Mouse (Mus musculus): ENCODE measurements at regions not wholly inside any gene's neighbourhood (a gene's known extent, or its start where the extent isn't known, plus 50 kb on each side); places are given as distances from the start of the nearest gene placed in this dataset.

GRCm38 (mm10) chr12:16157896-16158295, 341.2 kb upstream of the Trib2 start:
- no peaks in the 10 kb centered on the region for H3K4me1 ChIP-seq (ENCODE audit: control insufficient read depth, insufficient read depth, low read length)
- TF ChIP-seq POLR2A (IDR thresholded peaks at IDR 0.05; ENCODE audit: control insufficient read depth, low read depth, low read length) (no peak), CTCF (IDR thresholded peaks at IDR 0.05; ENCODE audit: control insufficient read depth, insufficient read depth, insufficient replicate concordance, low read depth, low read length) (no peak)
- no peaks in the 10 kb centered on the region for H3K27me3 ChIP-seq (ENCODE audit: control insufficient read depth, insufficient read depth, low read length)
- no peak overlapping the region for H3K4me3 ChIP-seq (ENCODE audit: control insufficient read depth, low read depth, low read length)
- H3K36me3 ChIP-seq (ENCODE audit: control insufficient read depth, insufficient read depth, low read length), result no peaks in the 10 kb centered on the region
- H3K27ac ChIP-seq (ENCODE audit: control insufficient read depth, insufficient read depth, low read depth, low read length), result no peak overlapping the region

DNA sequence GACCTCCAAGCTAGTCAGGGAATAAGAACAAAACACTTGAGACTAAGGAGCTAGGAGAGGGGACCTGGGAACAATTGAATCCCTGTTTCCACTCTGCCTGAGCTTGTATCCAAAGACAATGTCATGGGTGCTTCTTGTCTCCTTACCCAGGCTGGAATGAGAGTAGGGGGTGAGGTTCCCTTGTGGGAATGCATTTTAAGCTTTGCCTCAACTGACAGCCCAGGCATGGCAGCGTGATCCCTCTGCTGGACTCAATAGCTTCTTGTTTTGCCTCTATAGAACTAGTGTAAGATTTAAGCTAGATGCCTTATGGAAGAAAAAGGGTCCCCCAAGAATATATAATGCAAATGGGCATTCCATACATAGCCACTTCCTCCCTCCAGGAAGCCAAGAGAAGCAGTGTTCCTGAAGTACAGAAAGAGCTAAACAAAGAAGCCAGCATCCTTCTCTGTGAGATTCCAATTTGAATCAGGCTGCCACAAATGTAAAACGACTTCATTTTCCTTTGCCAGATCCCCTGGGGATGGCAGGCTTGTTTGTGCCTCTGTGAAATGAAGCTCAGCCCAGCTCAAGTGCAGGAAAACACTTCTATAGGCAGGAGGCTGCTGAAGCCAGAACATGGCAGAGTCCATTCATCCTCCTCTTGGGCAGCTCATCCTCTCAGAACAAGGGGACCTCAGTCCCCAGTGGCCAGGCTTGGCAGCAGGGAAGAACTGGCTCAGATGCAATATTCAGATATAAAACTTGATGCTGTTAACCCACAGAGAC, 339.3 kb upstream of the Trib2 start:
- Histone ChIP-seq H3K4me3 (ENCODE audit: control insufficient read depth, low read depth, low read length) (no peak overlapping the region), H3K27ac (ENCODE audit: control insufficient read depth, insufficient read depth, low read depth, low read length) (no peak overlapping the region), H3K4me1 (ENCODE audit: control insufficient read depth, insufficient read depth, low read length) (peaks cover 2% of the 10 kb centered on the region; the same call in 1 of the 2 replicates), H3K36me3 (ENCODE audit: control insufficient read depth, insufficient read depth, low read length) (no peaks in the 10 kb centered on the region), H3K27me3 (ENCODE audit: control insufficient read depth, insufficient read depth, low read length) (no peaks in the 10 kb centered on the region)
- TF ChIP-seq POLR2A (IDR thresholded peaks at IDR 0.05; ENCODE audit: control insufficient read depth, low read depth, low read length) (no peak), CTCF (IDR thresholded peaks at IDR 0.05; ENCODE audit: control insufficient read depth, insufficient read depth, insufficient replicate concordance, low read depth, low read length) (no peak)

DNA sequence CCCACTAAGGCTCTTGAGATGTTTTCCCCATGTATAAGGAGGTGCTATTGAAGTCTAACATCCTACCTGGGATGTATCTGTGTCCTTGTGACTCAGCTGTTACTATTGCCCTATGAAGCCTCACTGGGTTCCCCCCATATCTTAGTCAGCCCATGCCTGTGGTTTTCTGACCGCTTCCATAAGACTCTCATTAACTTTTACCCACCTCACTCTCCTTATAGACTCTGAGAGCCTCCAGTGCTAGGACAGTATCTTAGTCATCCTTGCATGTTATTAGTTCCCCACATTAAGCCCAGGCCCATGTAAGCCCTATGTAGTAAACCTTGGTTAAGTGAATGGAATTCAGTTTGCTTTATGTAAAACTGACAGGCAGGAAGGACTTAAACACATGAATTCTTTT, 337.5 kb upstream of the Trib2 start:
- TF ChIP-seq POLR2A (IDR thresholded peaks at IDR 0.05; ENCODE audit: control insufficient read depth, low read depth, low read length), result no peak
- no peak for TF ChIP-seq CTCF (IDR thresholded peaks at IDR 0.05; ENCODE audit: control insufficient read depth, insufficient read depth, insufficient replicate concordance, low read depth, low read length)
- Histone ChIP-seq H3K27me3 (ENCODE audit: control insufficient read depth, insufficient read depth, low read length) (no peaks in the 10 kb centered on the region), H3K4me1 (ENCODE audit: control insufficient read depth, insufficient read depth, low read length) (peaks cover 2% of the 10 kb centered on the region; the same call in 1 of the 2 replicates), H3K36me3 (ENCODE audit: control insufficient read depth, insufficient read depth, low read length) (no peaks in the 10 kb centered on the region), H3K27ac (ENCODE audit: control insufficient read depth, insufficient read depth, low read depth, low read length) (no peak overlapping the region), H3K4me3 (ENCODE audit: control insufficient read depth, low read depth, low read length) (no peak overlapping the region)

DNA sequence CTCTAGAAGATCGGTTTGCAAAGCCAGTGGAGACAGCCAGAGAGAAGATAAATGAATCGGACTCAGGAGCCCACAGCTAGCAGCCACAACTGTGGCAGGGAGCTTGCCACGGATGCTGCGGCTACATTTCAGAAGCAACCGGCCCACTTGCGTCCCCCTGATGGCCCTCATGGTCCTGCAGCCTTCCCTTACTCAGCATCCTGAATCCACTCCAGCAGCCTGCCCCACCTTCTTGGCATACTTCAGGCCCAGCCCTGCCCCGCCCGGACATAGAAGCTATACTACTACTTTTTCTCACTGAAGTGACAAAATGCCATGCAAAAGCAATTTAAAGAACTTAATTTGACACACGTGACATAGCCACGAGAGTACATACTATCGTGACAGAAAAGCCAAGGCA, 335.4 kb upstream of the Trib2 start:
- TF ChIP-seq CTCF (IDR thresholded peaks at IDR 0.05; ENCODE audit: control insufficient read depth, insufficient read depth, insufficient replicate concordance, low read depth, low read length) (no peak), POLR2A (IDR thresholded peaks at IDR 0.05; ENCODE audit: control insufficient read depth, low read depth, low read length) (no peak)
- Histone ChIP-seq H3K4me1 (ENCODE audit: control insufficient read depth, insufficient read depth, low read length) (peaks cover 2% of the 10 kb centered on the region; the same call in 1 of the 2 replicates), H3K27ac (ENCODE audit: control insufficient read depth, insufficient read depth, low read depth, low read length) (no peak overlapping the region), H3K36me3 (ENCODE audit: control insufficient read depth, insufficient read depth, low read length) (no peaks in the 10 kb centered on the region), H3K4me3 (ENCODE audit: control insufficient read depth, low read depth, low read length) (no peak overlapping the region), H3K27me3 (ENCODE audit: control insufficient read depth, insufficient read depth, low read length) (no peaks in the 10 kb centered on the region)

DNA sequence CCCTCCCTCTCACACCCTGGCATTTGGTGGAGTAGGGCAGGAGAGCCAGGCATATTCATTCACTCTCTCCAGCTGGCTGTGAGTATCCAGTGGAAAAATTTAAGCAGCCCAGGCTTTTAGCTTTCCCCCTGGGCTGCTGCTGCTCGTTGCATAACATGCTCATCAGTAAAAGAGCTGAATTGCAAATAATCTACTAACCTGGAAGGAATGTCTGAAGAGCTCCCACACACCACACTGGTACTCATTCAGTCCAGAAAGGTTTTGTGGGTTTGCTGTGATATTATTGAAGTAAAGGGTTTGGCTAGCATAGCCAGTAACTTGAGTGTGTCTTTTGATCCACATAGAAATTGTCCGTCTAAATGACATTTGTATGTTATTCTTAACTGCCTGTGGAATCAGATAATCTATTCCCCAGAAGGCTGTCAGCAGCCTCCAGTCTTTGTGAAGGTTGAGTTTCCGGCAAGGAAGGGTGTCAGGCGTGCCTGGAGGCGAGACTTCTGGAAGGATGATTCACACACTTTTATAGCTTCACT, 334.5 kb upstream of the Trib2 start:
- Histone ChIP-seq H3K27me3 (ENCODE audit: control insufficient read depth, insufficient read depth, low read length) (no peaks in the 10 kb centered on the region), H3K4me1 (ENCODE audit: control insufficient read depth, insufficient read depth, low read length) (peaks cover 2% of the 10 kb centered on the region; the same call in 1 of the 2 replicates), H3K27ac (ENCODE audit: control insufficient read depth, insufficient read depth, low read depth, low read length) (no peak overlapping the region), H3K36me3 (ENCODE audit: control insufficient read depth, insufficient read depth, low read length) (no peaks in the 10 kb centered on the region), H3K4me3 (ENCODE audit: control insufficient read depth, low read depth, low read length) (no peak overlapping the region)
- no peak for TF ChIP-seq POLR2A (IDR thresholded peaks at IDR 0.05; ENCODE audit: control insufficient read depth, low read depth, low read length)
- TF ChIP-seq CTCF (IDR thresholded peaks at IDR 0.05; ENCODE audit: control insufficient read depth, insufficient read depth, insufficient replicate concordance, low read depth, low read length), result no peak

- no peak for TF ChIP-seq POLR2A (IDR thresholded peaks at IDR 0.05; ENCODE audit: control insufficient read depth, low read depth, low read length)
- no peak for TF ChIP-seq CTCF (IDR thresholded peaks at IDR 0.05; ENCODE audit: control insufficient read depth, insufficient read depth, insufficient replicate concordance, low read depth, low read length)
- H3K27ac ChIP-seq (ENCODE audit: control insufficient read depth, insufficient read depth, low read depth, low read length), result no peak overlapping the region
- H3K4me3 ChIP-seq (ENCODE audit: control insufficient read depth, low read depth, low read length), result no peak overlapping the region
- H3K36me3 ChIP-seq (ENCODE audit: control insufficient read depth, insufficient read depth, low read length), result no peaks in the 10 kb centered on the region
- no peaks in the 10 kb centered on the region for H3K27me3 ChIP-seq (ENCODE audit: control insufficient read depth, insufficient read depth, low read length)
- no peaks in the 10 kb centered on the region for H3K4me1 ChIP-seq (ENCODE audit: control insufficient read depth, insufficient read depth, low read length)
Observed at GRCm38 (mm10) chr12:16146919-16147318, 330.2 kb upstream of the Trib2 start.

- Histone ChIP-seq H3K27me3 (ENCODE audit: control insufficient read depth, insufficient read depth, low read length) (no peaks in the 10 kb centered on the region), H3K4me1 (ENCODE audit: control insufficient read depth, insufficient read depth, low read length) (no peaks in the 10 kb centered on the region), H3K27ac (ENCODE audit: control insufficient read depth, insufficient read depth, low read depth, low read length) (no peak overlapping the region), H3K36me3 (ENCODE audit: control insufficient read depth, insufficient read depth, low read length) (no peaks in the 10 kb centered on the region), H3K4me3 (ENCODE audit: control insufficient read depth, low read depth, low read length) (no peak overlapping the region)
- no peak for TF ChIP-seq CTCF (IDR thresholded peaks at IDR 0.05; ENCODE audit: control insufficient read depth, insufficient read depth, insufficient replicate concordance, low read depth, low read length)
- TF ChIP-seq POLR2A (IDR thresholded peaks at IDR 0.05; ENCODE audit: control insufficient read depth, low read depth, low read length), result no peak
Observed at GRCm38 (mm10) chr12:16145621-16146020, 328.9 kb upstream of the Trib2 start.
